Mouse (Mus musculus): ENCODE measurements around the gene Gm13290. TPM values are rescaled to one million over a fixed set of nuclear protein-coding genes. Genes with fewer than 3 reads are reported as not detected.
"Not testable (repeated sequence)": the region's sequence is repeated elsewhere in the genome, so short reads cannot be mapped to it uniquely, and the experiment has no call there.

Gm13290 gene
- polyA plus RNA-seq (2015; fragmentation: Nextera tagmentation; extraction: Ambion mirVana): 0.59 and 0.89 TPM in 2 replicates

DNA sequence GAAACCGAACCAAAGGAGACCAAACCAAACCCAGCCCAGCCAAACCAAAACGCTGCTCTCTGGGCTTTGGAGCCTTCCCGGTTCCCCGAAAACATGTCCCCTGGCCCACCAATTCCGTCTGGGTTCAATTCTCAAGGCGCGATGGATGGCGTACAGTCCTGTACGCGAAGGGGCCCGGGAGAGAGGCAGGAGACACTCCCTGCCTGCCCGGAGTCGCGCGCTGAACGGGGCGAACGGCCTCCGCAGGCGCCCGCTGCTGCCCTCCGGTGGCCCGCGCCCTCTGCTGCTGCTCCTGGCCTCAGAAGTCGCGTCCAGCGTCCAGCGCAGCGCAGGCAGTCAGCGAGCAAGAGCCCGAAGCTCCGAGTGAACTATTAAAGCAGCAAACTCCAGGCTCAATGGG is at the start of gene Gm13290:
TSS of gene Gm13290 (plus strand) at position 301 of the 400 bp plus-strand sequence.
- H3K27me3 ChIP-seq (ENCODE audit: control insufficient read depth, insufficient read depth, low read length); H3K27ac ChIP-seq (ENCODE audit: low read length); ATAC-seq (ENCODE audit: insufficient read depth, low FRiP score); H3K4me1 ChIP-seq (ENCODE audit: control insufficient read depth, insufficient read depth, low read length); H3K9me3 ChIP-seq (replicated peaks; ENCODE audit: control insufficient read depth, low read length); H3K4me3 ChIP-seq (replicated peaks; ENCODE audit: low read length); H3K9ac ChIP-seq (ENCODE audit: low read length); H3K4me2 ChIP-seq (ENCODE audit: low read depth, low read length); H3K36me3 ChIP-seq (ENCODE audit: control insufficient read depth, insufficient read depth, low read length): not testable (repeated sequence)
- WGBS: no CpG with 5 or more reads among the region's 32 CpGs

DNA sequence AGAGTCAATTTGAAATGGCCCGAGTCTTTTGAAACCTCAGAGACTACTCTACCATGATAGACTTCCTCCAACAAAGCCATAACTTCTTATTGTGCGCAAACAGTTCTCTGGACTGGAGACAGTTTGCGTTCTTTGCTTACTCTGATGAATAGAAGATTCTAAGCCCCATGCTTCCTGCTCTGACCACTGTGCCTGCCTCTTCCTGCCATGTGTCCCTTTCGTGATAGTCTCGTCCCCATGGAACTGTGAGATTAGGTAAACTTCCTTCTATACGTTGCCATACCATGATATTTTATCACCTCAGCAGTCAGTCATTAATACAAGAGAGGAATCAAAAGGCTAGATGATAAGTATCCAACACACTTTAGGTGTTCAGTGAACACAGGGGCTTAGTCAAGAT is 46.9 kb upstream of the Gm13290 start:
- H3K36me3 ChIP-seq (ENCODE audit: control insufficient read depth, insufficient read depth, low read length): no peaks in the 10 kb centered on the region
- 74% methylated on average over 6 of the region's 6 CpGs for WGBS
- no peak overlapping the region for H3K9ac ChIP-seq (ENCODE audit: low read length)
- no peak overlapping the region for H3K4me3 ChIP-seq (replicated peaks; ENCODE audit: low read length)
- H3K9me3 ChIP-seq (replicated peaks; ENCODE audit: control insufficient read depth, low read length): no peaks in the 10 kb centered on the region
- ATAC-seq (ENCODE audit: insufficient read depth, low FRiP score): no peak
- H3K27ac ChIP-seq (ENCODE audit: low read length): no peak overlapping the region
- no peak overlapping the region for H3K4me2 ChIP-seq (ENCODE audit: low read depth, low read length)
- H3K27me3 ChIP-seq (ENCODE audit: control insufficient read depth, insufficient read depth, low read length): no peaks in the 10 kb centered on the region
- H3K4me1 ChIP-seq (ENCODE audit: control insufficient read depth, insufficient read depth, low read length): no peaks in the 10 kb centered on the region

DNA sequence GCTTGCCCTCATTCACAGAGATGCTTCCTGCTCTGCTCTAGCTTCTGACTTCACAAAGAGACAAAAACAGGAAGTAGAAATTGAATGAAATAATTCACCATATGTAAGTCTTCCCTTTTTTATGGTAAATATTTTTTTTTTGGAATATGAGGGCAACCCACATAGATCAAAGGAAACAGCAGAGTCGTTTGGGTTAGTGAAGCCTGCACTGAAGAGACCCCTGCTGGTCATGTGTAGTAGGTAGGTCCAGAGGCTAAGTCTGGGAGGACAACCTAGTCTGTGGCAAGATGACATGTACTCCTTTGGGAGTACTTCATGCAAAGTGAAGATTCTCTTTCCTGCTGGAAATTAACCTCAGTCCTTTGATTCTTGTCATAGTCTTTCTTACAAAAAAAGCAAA is 46.3 kb upstream of the Gm13290 start:
- Histone ChIP-seq H3K27ac (ENCODE audit: low read length) (no peak overlapping the region), H3K9me3 (replicated peaks; ENCODE audit: control insufficient read depth, low read length) (no peaks in the 10 kb centered on the region), H3K36me3 (ENCODE audit: control insufficient read depth, insufficient read depth, low read length) (no peaks in the 10 kb centered on the region), H3K9ac (ENCODE audit: low read length) (no peak overlapping the region), H3K4me1 (ENCODE audit: control insufficient read depth, insufficient read depth, low read length) (no peaks in the 10 kb centered on the region), H3K27me3 (ENCODE audit: control insufficient read depth, insufficient read depth, low read length) (no peaks in the 10 kb centered on the region), H3K4me2 (ENCODE audit: low read depth, low read length) (no peak overlapping the region), H3K4me3 (replicated peaks; ENCODE audit: low read length) (no peak overlapping the region)
- ATAC-seq (ENCODE audit: insufficient read depth, low FRiP score): no peak
- WGBS: 0% methylated on average over 1 of the region's 1 CpGs

DNA sequence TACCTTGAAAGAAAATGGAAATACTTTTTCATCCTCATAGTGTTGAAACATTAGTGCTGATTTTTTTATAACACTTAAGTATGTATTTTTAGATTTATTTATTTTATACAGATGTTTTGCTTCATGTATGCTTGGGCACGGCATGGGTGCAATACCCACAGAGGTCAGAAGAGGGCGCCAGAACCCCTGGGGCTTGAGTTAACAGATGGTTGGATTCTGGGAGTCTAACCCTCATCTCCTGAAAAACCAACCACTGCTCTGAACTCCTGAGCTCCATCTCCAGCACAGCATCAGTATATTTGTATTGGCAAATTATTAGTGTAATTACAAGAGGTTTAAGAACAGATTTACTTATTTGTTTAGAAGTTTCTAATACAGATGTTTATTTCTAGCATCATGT is 35.2 kb upstream of the Gm13290 start:
- 0 out of 2 replicates have a peak, but pooled peaks cover 6% of the 10 kb centered on the region for H3K4me1 ChIP-seq (ENCODE audit: control insufficient read depth, insufficient read depth, low read length)
- H3K27ac ChIP-seq (ENCODE audit: low read length): no peak overlapping the region
- H3K9ac ChIP-seq (ENCODE audit: low read length): no peak overlapping the region
- ATAC-seq (ENCODE audit: insufficient read depth, low FRiP score): no peak
- no peaks in the 10 kb centered on the region for H3K27me3 ChIP-seq (ENCODE audit: control insufficient read depth, insufficient read depth, low read length)
- H3K36me3 ChIP-seq (ENCODE audit: control insufficient read depth, insufficient read depth, low read length): no peaks in the 10 kb centered on the region
- no peak overlapping the region for H3K4me3 ChIP-seq (replicated peaks; ENCODE audit: low read length)
- no peaks in the 10 kb centered on the region for H3K9me3 ChIP-seq (replicated peaks; ENCODE audit: control insufficient read depth, low read length)
- 3% methylated on average over 2 of the region's 2 CpGs for WGBS
- no peak overlapping the region for H3K4me2 ChIP-seq (ENCODE audit: low read depth, low read length)

DNA sequence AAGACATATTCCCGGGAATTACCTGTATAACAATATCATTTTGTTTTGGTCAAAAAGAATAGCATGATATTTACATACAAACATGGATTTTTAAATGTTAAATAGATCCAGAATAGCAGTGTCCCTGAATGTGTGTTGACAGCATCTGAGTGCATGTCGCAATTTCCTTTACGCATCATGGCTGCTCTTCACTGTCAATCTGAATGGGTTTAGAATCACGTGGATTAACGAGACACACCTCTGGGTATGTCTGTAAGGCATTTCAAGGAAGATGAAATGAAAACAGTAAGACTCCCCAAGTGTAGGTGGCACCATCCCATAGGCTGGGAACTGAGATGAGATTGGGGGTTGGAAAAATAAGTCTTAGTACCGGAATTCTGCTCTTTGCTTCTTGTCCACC is 34.6 kb upstream of the Gm13290 start:
- WGBS: 88% methylated on average over 6 of the region's 6 CpGs
- no peak for ATAC-seq (ENCODE audit: insufficient read depth, low FRiP score)
- H3K4me3 ChIP-seq (replicated peaks; ENCODE audit: low read length): no peak overlapping the region
- H3K9me3 ChIP-seq (replicated peaks; ENCODE audit: control insufficient read depth, low read length): no peaks in the 10 kb centered on the region
- no peak overlapping the region for H3K9ac ChIP-seq (ENCODE audit: low read length)
- no peaks in the 10 kb centered on the region for H3K27me3 ChIP-seq (ENCODE audit: control insufficient read depth, insufficient read depth, low read length)
- no peak overlapping the region for H3K27ac ChIP-seq (ENCODE audit: low read length)
- H3K36me3 ChIP-seq (ENCODE audit: control insufficient read depth, insufficient read depth, low read length): no peaks in the 10 kb centered on the region
- H3K4me1 ChIP-seq (ENCODE audit: control insufficient read depth, insufficient read depth, low read length): 0 out of 2 replicates have a peak, but pooled peaks cover 6% of the 10 kb centered on the region
- no peak overlapping the region for H3K4me2 ChIP-seq (ENCODE audit: low read depth, low read length)

DNA sequence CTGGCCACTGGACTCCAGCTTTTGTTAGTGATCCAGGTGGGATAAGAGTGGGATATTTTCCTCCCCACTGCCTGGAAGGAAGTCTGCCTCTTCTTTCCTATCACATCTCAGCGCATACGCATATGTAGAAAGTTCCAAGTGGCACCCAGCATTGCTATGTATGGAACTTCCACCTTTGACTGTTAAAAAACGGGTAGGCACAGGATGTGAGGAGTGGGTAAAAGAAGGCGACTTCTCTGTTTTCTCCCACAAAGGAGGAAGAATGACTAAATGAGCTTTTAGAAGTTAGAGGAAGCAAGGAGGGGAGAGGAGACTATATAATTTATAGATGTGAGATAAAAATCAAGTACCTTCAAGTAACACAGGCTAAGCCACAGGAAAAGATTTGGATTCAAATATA is 32.2 kb upstream of the Gm13290 start:
- 0 out of 2 replicates have a peak, but pooled peaks cover 6% of the 10 kb centered on the region for H3K4me1 ChIP-seq (ENCODE audit: control insufficient read depth, insufficient read depth, low read length)
- no peak overlapping the region for H3K9ac ChIP-seq (ENCODE audit: low read length)
- no peak overlapping the region for H3K4me2 ChIP-seq (ENCODE audit: low read depth, low read length)
- H3K27me3 ChIP-seq (ENCODE audit: control insufficient read depth, insufficient read depth, low read length): no peaks in the 10 kb centered on the region
- no peaks in the 10 kb centered on the region for H3K9me3 ChIP-seq (replicated peaks; ENCODE audit: control insufficient read depth, low read length)
- no peak overlapping the region for H3K27ac ChIP-seq (ENCODE audit: low read length)
- no peak overlapping the region for H3K4me3 ChIP-seq (replicated peaks; ENCODE audit: low read length)
- 84% methylated on average over 4 of the region's 4 CpGs for WGBS
- ATAC-seq (ENCODE audit: insufficient read depth, low FRiP score): no peak
- no peaks in the 10 kb centered on the region for H3K36me3 ChIP-seq (ENCODE audit: control insufficient read depth, insufficient read depth, low read length)

DNA sequence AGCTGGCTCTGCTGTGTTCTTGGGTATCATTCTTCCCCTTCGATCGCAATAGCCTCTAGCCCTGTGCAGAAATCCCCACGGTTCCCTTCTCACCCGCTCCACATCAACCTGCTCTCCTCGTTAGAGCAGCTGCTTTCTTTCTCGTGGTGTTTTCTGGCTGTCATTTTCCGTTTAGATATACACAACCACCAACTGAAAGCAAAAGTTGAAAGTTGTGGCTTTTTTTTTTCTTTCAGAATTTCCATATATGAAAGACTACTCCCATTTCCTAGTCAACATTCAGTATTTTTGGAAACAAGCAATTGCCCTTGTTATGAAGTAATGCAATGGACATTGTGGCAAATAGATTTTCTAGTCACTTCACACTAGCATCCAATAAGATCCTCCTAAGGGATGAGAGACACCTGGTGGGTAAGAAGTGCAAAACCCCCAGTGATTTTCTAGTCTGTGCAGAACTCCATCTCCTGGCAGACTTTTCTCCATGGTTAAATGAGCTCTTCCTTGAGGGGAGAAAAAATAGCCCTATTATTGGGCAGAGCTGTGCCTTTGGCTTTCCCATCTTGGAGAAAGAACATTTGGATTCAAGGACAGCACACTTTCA is 30.8 kb upstream of the Gm13290 start:
- Histone ChIP-seq H3K27ac (ENCODE audit: low read length) (0 out of 2 replicates have a peak overlapping the region, but pooled peaks have one; percentile 36), H3K36me3 (ENCODE audit: control insufficient read depth, insufficient read depth, low read length) (no peaks in the 10 kb centered on the region), H3K4me3 (replicated peaks; ENCODE audit: low read length) (no peak overlapping the region), H3K4me1 (ENCODE audit: control insufficient read depth, insufficient read depth, low read length) (0 out of 2 replicates have a peak, but pooled peaks cover 6% of the 10 kb centered on the region), H3K27me3 (ENCODE audit: control insufficient read depth, insufficient read depth, low read length) (no peaks in the 10 kb centered on the region), H3K9me3 (replicated peaks; ENCODE audit: control insufficient read depth, low read length) (no peaks in the 10 kb centered on the region), H3K9ac (ENCODE audit: low read length) (no peak overlapping the region), H3K4me2 (ENCODE audit: low read depth, low read length) (no peak overlapping the region)
- 43% methylated on average over 7 of the region's 7 CpGs for WGBS
- no peak for ATAC-seq (ENCODE audit: insufficient read depth, low FRiP score)

DNA sequence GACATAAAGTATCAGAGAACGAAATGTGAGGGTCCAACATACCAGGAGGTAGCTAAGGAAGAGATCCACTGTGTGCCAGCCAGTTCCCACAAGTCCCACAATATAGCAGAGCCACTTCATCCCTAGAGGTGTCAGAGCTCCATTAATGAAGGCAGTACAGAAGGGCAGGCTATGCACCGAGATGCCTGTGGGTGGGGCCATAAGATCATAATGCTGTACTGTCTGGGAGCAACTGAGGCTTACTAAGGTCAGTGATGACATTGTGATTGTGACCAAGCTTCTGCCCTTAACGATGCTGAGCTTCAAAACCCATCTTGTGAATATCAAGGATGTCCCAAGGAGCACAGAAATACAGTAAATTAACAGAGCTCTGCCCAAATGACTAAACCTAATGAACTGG is 29.4 kb upstream of the Gm13290 start:
- 63% methylated on average over 3 of the region's 3 CpGs for WGBS
- no peaks in the 10 kb centered on the region for H3K27me3 ChIP-seq (ENCODE audit: control insufficient read depth, insufficient read depth, low read length)
- H3K9ac ChIP-seq (ENCODE audit: low read length): no peak overlapping the region
- H3K9me3 ChIP-seq (replicated peaks; ENCODE audit: control insufficient read depth, low read length): no peaks in the 10 kb centered on the region
- no peak overlapping the region for H3K4me2 ChIP-seq (ENCODE audit: low read depth, low read length)
- no peak overlapping the region for H3K4me3 ChIP-seq (replicated peaks; ENCODE audit: low read length)
- no peaks in the 10 kb centered on the region for H3K36me3 ChIP-seq (ENCODE audit: control insufficient read depth, insufficient read depth, low read length)
- 0 out of 2 replicates have a peak, but pooled peaks cover 6% of the 10 kb centered on the region for H3K4me1 ChIP-seq (ENCODE audit: control insufficient read depth, insufficient read depth, low read length)
- H3K27ac ChIP-seq (ENCODE audit: low read length): no peak overlapping the region
- no peak for ATAC-seq (ENCODE audit: insufficient read depth, low FRiP score)

DNA sequence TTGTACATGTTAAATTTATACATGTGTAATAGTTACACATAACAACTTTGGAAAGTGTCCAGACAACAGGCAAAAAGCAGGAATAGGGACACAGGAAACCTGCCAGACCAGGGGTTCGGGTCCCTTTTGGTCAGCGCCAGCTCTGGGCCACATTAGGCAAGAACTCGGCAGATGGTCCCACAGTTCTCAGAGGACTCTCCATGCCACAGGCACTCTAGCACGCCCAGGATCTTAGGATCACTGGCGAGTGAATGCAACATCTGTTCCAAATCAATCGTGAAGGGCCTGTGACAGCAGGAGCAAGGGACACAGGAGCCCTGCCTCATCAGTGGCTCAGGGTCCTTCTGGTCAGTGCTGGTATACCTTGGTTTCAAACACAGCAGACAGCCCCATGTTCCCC is 23.7 kb upstream of the Gm13290 start:
- WGBS: 57% methylated on average over 6 of the region's 6 CpGs
- no peaks in the 10 kb centered on the region for H3K27me3 ChIP-seq (ENCODE audit: control insufficient read depth, insufficient read depth, low read length)
- no peak for ATAC-seq (ENCODE audit: insufficient read depth, low FRiP score)
- no peaks in the 10 kb centered on the region for H3K4me1 ChIP-seq (ENCODE audit: control insufficient read depth, insufficient read depth, low read length)
- no peak overlapping the region for H3K9ac ChIP-seq (ENCODE audit: low read length)
- no peaks in the 10 kb centered on the region for H3K36me3 ChIP-seq (ENCODE audit: control insufficient read depth, insufficient read depth, low read length)
- H3K4me2 ChIP-seq (ENCODE audit: low read depth, low read length): no peak overlapping the region
- H3K4me3 ChIP-seq (replicated peaks; ENCODE audit: low read length): no peak overlapping the region
- no peaks in the 10 kb centered on the region for H3K9me3 ChIP-seq (replicated peaks; ENCODE audit: control insufficient read depth, low read length)
- H3K27ac ChIP-seq (ENCODE audit: low read length): no peak overlapping the region
